Mouse (Mus musculus) kidney, embryonic 14.5 days (tissue): Measurements from ENCODE around the gene Gan. TPM values are rescaled to one million over a fixed set of nuclear protein-coding genes. Genes with fewer than 3 reads are reported as not detected.

Experiments used
- ATAC-seq: fragments of 200-750 bp; cut with Nextera tagmentation; 2 replicates; pipeline ENCODE4 v1.8.0; 2017; ENCODE audit warnings: moderate number of reproducible peaks, mild to moderate bottlenecking, moderate TSS enrichment, moderate library complexity; ENCODE audit not compliant: low FRiP score, low TSS enrichment
- H3K27ac ChIP-seq: fragments of 300-500 bp; sonication (generic); 2 replicates; pipeline ENCODE4 v1.5.1; 2014; ENCODE audit warnings: low read depth, mild to moderate bottlenecking, low read length, moderate library complexity, mixed read lengths
- H3K27me3 ChIP-seq: fragments of 300-500 bp; sonication (generic); 2 replicates; pipeline ENCODE4 v1.6.1; 2014; ENCODE audit warnings: mild to moderate bottlenecking, low read length; ENCODE audit not compliant: control insufficient read depth, insufficient read depth
- H3K36me3 ChIP-seq: fragments of 300-500 bp; sonication (generic); 2 replicates; pipeline ENCODE4 v1.6.1; 2014; ENCODE audit warnings: low read length, mixed read lengths; ENCODE audit not compliant: control insufficient read depth, insufficient read depth
- H3K4me1 ChIP-seq: fragments of 300-500 bp; sonication (generic); 2 replicates; pipeline ENCODE4 v1.6.1; 2014; ENCODE audit warnings: low read length, mixed read lengths; ENCODE audit not compliant: control insufficient read depth, insufficient read depth
- H3K4me2 ChIP-seq: fragments of 300-500 bp; sonication (generic); replicated peaks from 2 replicates; pipeline ENCODE4 v1.6.1; 2014; ENCODE audit warnings: low read depth, mild to moderate bottlenecking, low read length
- H3K4me3 ChIP-seq: fragments of 300-500 bp; sonication (generic); 2 replicates; pipeline ENCODE4 v1.5.1; 2014; ENCODE audit warnings: mild to moderate bottlenecking, low read length
- H3K9ac ChIP-seq: fragments of 300-500 bp; sonication (generic); 2 replicates; pipeline ENCODE4 v1.6.1; 2014; ENCODE audit warnings: low read depth, mild to moderate bottlenecking, low read length, moderate library complexity
- H3K9me3 ChIP-seq: fragments of 300-500 bp; sonication (generic); 2 replicates; pipeline ENCODE4 v1.6.1; 2016; ENCODE audit warnings: low read length; ENCODE audit not compliant: control insufficient read depth
- WGBS: fragments of 180-500 bp; shearing (Covaris S2); extraction: QIAGEN DNeasy Blood & Tissue Kit; methylation state at CpG from one replicate; pipeline ENCODE4 v1.1.7; 2014; 5-methylcytosine and 5-hydroxymethylcytosine counted together
- polyA plus RNA-seq: library from polyadenylated mRNA; unstranded; fragments of >200 nt; fragmentation: Nextera tagmentation; extraction: Ambion mirVana; gene quantifications from 2 replicates; pipeline ENCODE4 v1.2.1, GENCODE M21; 2014

Gene Gan
- polyA plus RNA-seq, 1 experiment from 2014 or later: 3.1 TPM

- WGBS: 89% methylated on average over 9 of the region's 9 CpGs
- Histone ChIP-seq H3K4me3 (no peak overlapping the region), H3K9me3 (no peaks in the 10 kb centered on the region), H3K4me1 (0 out of 2 replicates have a peak, but pooled peaks cover 7% of the 10 kb centered on the region), H3K27ac (no peak overlapping the region), H3K4me2 (no peak overlapping the region), H3K27me3 (no peaks in the 10 kb centered on the region), H3K36me3 (no peaks in the 10 kb centered on the region), H3K9ac (no peak overlapping the region)
- ATAC-seq: no peak
Observed at GRCm38 (mm10) chr8:117118409-117118808, 39.5 kb upstream of the Gan start.

GRCm38 (mm10) chr8:117121277-117121676 lies 36.7 kb upstream of the Gan start:
- H3K36me3 ChIP-seq: no peaks in the 10 kb centered on the region
- no peak overlapping the region for H3K4me2 ChIP-seq
- H3K4me1 ChIP-seq: no peaks in the 10 kb centered on the region
- no peaks in the 10 kb centered on the region for H3K9me3 ChIP-seq
- ATAC-seq: no peak
- no peaks in the 10 kb centered on the region for H3K27me3 ChIP-seq
- no peak overlapping the region for H3K9ac ChIP-seq
- 33% methylated on average over 8 of the region's 8 CpGs for WGBS
- no peak overlapping the region for H3K27ac ChIP-seq
- no peak overlapping the region for H3K4me3 ChIP-seq

GRCm38 (mm10) chr8:117123850-117124633 lies 33.9 kb upstream of the Gan start:
- no peak overlapping the region for H3K9ac ChIP-seq
- H3K4me2 ChIP-seq: no peak overlapping the region
- no peaks in the 10 kb centered on the region for H3K27me3 ChIP-seq
- no peak for ATAC-seq
- 81% methylated on average over 13 of the region's 13 CpGs for WGBS
- H3K4me3 ChIP-seq: no peak overlapping the region
- H3K27ac ChIP-seq: no peak overlapping the region
- no peaks in the 10 kb centered on the region for H3K4me1 ChIP-seq
- H3K36me3 ChIP-seq: no peaks in the 10 kb centered on the region
- H3K9me3 ChIP-seq: no peaks in the 10 kb centered on the region

GRCm38 (mm10) chr8:117125854-117126253 lies 32.1 kb upstream of the Gan start:
- no peaks in the 10 kb centered on the region for H3K36me3 ChIP-seq
- 90% methylated on average over 3 of the region's 3 CpGs for WGBS
- no peaks in the 10 kb centered on the region for H3K27me3 ChIP-seq
- H3K4me3 ChIP-seq: no peak overlapping the region
- no peak overlapping the region for H3K27ac ChIP-seq
- no peak overlapping the region for H3K9ac ChIP-seq
- no peaks in the 10 kb centered on the region for H3K9me3 ChIP-seq
- no peak overlapping the region for H3K4me2 ChIP-seq
- no peaks in the 10 kb centered on the region for H3K4me1 ChIP-seq
- ATAC-seq: no peak

- Histone ChIP-seq H3K4me1 (no peaks in the 10 kb centered on the region), H3K4me2 (no peak overlapping the region), H3K36me3 (no peaks in the 10 kb centered on the region), H3K27me3 (no peaks in the 10 kb centered on the region), H3K9me3 (no peaks in the 10 kb centered on the region), H3K4me3 (no peak overlapping the region), H3K9ac (no peak overlapping the region), H3K27ac (no peak overlapping the region)
- ATAC-seq: no peak
- WGBS: 90% methylated on average over 3 of the region's 3 CpGs
Observed at GRCm38 (mm10) chr8:117126411-117126810, 31.5 kb upstream of the Gan start.

- no peak for ATAC-seq
- 86% methylated on average over 8 of the region's 8 CpGs for WGBS
- no peaks in the 10 kb centered on the region for H3K9me3 ChIP-seq
Observed at GRCm38 (mm10) chr8:117127063-117127462, 30.9 kb upstream of the Gan start.

GRCm38 (mm10) chr8:117133702-117134101 lies 24.2 kb upstream of the Gan start:
- Histone ChIP-seq H3K4me2 (no peak overlapping the region), H3K9ac (no peak overlapping the region), H3K27ac (no peak overlapping the region), H3K27me3 (no peaks in the 10 kb centered on the region; the same call in 1 of the 2 replicates), H3K4me3 (no peak overlapping the region), H3K4me1 (0 out of 2 replicates have a peak, but pooled peaks cover 3% of the 10 kb centered on the region), H3K9me3 (0 out of 2 replicates have a peak, but pooled peaks cover 2% of the 10 kb centered on the region), H3K36me3 (no peaks in the 10 kb centered on the region)
- WGBS: 89% methylated on average over 3 of the region's 3 CpGs
- no peak for ATAC-seq

More at GRCm38 (mm10) chr8:117127063-117127462, 30.9 kb upstream of the Gan start:
- no peak overlapping the region for H3K27ac ChIP-seq
- no peak overlapping the region for H3K4me3 ChIP-seq
- no peak overlapping the region for H3K9ac ChIP-seq
- H3K27me3 ChIP-seq: no peaks in the 10 kb centered on the region
- no peaks in the 10 kb centered on the region for H3K36me3 ChIP-seq
- no peaks in the 10 kb centered on the region for H3K4me1 ChIP-seq
- no peak overlapping the region for H3K4me2 ChIP-seq

- no peak for ATAC-seq
- Histone ChIP-seq H3K4me1 (0 out of 2 replicates have a peak, but pooled peaks cover 3% of the 10 kb centered on the region), H3K27me3 (no peaks in the 10 kb centered on the region; the same call in 1 of the 2 replicates), H3K9ac (no peak overlapping the region), H3K27ac (no peak overlapping the region), H3K4me2 (no peak overlapping the region), H3K36me3 (no peaks in the 10 kb centered on the region), H3K4me3 (no peak overlapping the region), H3K9me3 (peaks cover 2% of the 10 kb centered on the region; the same call in 1 of the 2 replicates)
- WGBS: 17% methylated on average over 4 of the region's 4 CpGs
Observed at GRCm38 (mm10) chr8:117136351-117136750, 21.6 kb upstream of the Gan start.

- peaks cover 2% of the 10 kb centered on the region; the same call in 1 of the 2 replicates for H3K9me3 ChIP-seq
- no peak for ATAC-seq
- 57% methylated on average over 2 of the region's 2 CpGs for WGBS
- H3K36me3 ChIP-seq: no peaks in the 10 kb centered on the region
- no peak overlapping the region for H3K4me3 ChIP-seq
- no peak overlapping the region for H3K27ac ChIP-seq
- 0 out of 2 replicates have a peak, but pooled peaks cover 3% of the 10 kb centered on the region for H3K4me1 ChIP-seq
- H3K4me2 ChIP-seq: no peak overlapping the region
- H3K9ac ChIP-seq: no peak overlapping the region
- no peaks in the 10 kb centered on the region; the same call in 1 of the 2 replicates for H3K27me3 ChIP-seq
Observed at GRCm38 (mm10) chr8:117136763-117137162, 21.2 kb upstream of the Gan start.
